Comparison of ENCODE assay signal across 8 mouse cellular contexts in genomic region chr17:3314625-3315020, GRCm38 (mm10). TPM values are rescaled to one million over a fixed set of nuclear protein-coding genes. Genes with fewer than 3 reads are reported as not detected.
A peak's percentile ranks its signal among the peaks of the same experiment; 100 is the strongest.
DNase-seq lines count a peak whose midpoint lies in the region; ATAC-seq and TF ChIP-seq lines count a peak whose summit lies in the region.

No protein-coding gene starts in this region.

- intact Hi-C loops in left cerebral cortex, adult 2 months (cut with DNase I) = no loop called here
- intact Hi-C loops in left cerebral cortex, postnatal 25 days (cut with DNase I) = no loop called here

- peak overlapping the region; percentile 62 for H3K4me2 ChIP-seq in neural tube, embryonic 13.5 days

- peaks cover 6% of the 10 kb centered on the region for H3K27me3 ChIP-seq in limb, embryonic 10.5 days (ENCODE audit: low read depth, poor library complexity, severe bottlenecking)
- peaks cover 4% of the 10 kb centered on the region for H3K27me3 ChIP-seq in neural tube, embryonic 13.5 days

- H3K27ac ChIP-seq in left cerebral cortex, adult 2 months = no peak overlapping the region
- peak overlapping the region; percentile 53 for H3K27ac ChIP-seq in embryonic fibroblast, embryonic 13.5 days (ENCODE audit: insufficient read depth, low read length)
- H3K27ac ChIP-seq in limb, embryonic 10.5 days = peak overlapping the region; percentile 85
- 0 out of 2 replicates have a peak overlapping the region, but pooled peaks have one; percentile 46 for H3K27ac ChIP-seq in neural tube, embryonic 13.5 days (replicated peaks)

- no peaks in the 10 kb centered on the region for H3K9me3 ChIP-seq in limb, embryonic 10.5 days (replicated peaks)
- no peaks in the 10 kb centered on the region for H3K9me3 ChIP-seq in neural tube, embryonic 13.5 days

- no peaks in the 10 kb centered on the region for H3K36me3 ChIP-seq in limb, embryonic 10.5 days
- no peaks in the 10 kb centered on the region for H3K36me3 ChIP-seq in neural tube, embryonic 13.5 days

- TF ChIP-seq CTCF in left cerebral cortex, adult 2 months (IDR thresholded peaks at IDR 0.05) = no peak
- no peak for TF ChIP-seq CTCF in embryonic fibroblast, embryonic 13.5 days (IDR thresholded peaks at IDR 0.05; ENCODE audit: borderline replicate concordance, insufficient read depth, low read length)

- no peak for DNase-seq in left cerebral cortex, adult 2 months (ENCODE audit: extremely low spot score in 1 of 2, low spot score in 2 of 2)
- DNase-seq in left cerebral cortex, postnatal 25 days (ENCODE audit: low spot score in 2 of 2) = no peak
- no peak for DNase-seq in limb, embryonic 10.5 days (ENCODE audit: low spot score)
- DNase-seq in left cerebral cortex, adult 9 months (ENCODE audit: low spot score in 2 of 2) = no peak
- no peak for DNase-seq in frontal cortex, postnatal 25 days (ENCODE audit: low spot score in 2 of 2)
- DNase-seq in cerebellum, postnatal 36 days = no peak

- peak overlapping the region; percentile 48 for H3K4me3 ChIP-seq in left cerebral cortex, adult 2 months
- peak overlapping the region; percentile 40 for H3K4me3 ChIP-seq in embryonic fibroblast, embryonic 13.5 days (ENCODE audit: insufficient read depth, low read length)
- peak overlapping the region; percentile 52 for H3K4me3 ChIP-seq in limb, embryonic 10.5 days
- H3K4me3 ChIP-seq in neural tube, embryonic 13.5 days = peak overlapping the region; percentile 41

- WGBS in limb, embryonic 10.5 days = 44% methylated on average over 3 of the region's 3 CpGs
- WGBS in neural tube, embryonic 13.5 days = 37% methylated on average over 3 of the region's 3 CpGs

- TF ChIP-seq POLR2A in embryonic fibroblast, embryonic 13.5 days (IDR thresholded peaks at IDR 0.05; ENCODE audit: low read depth, low read length) = no peak

- ATAC-seq in neural tube, embryonic 13.5 days (ENCODE audit: low read depth) = no peak

- peak overlapping the region; percentile 62 for H3K9ac ChIP-seq in neural tube, embryonic 13.5 days

- peaks cover 4% of the 10 kb centered on the region; the same call in 1 of the 2 replicates for H3K4me1 ChIP-seq in embryonic fibroblast, embryonic 13.5 days (ENCODE audit: control insufficient read depth, insufficient read depth, low read length)
- peaks cover 5% of the 10 kb centered on the region; the same call in 1 of the 2 replicates for H3K4me1 ChIP-seq in limb, embryonic 10.5 days
- peaks cover 10% of the 10 kb centered on the region for H3K4me1 ChIP-seq in neural tube, embryonic 13.5 days (replicated peaks)

RNA-seq across cellular contexts. Expression of gene Tiam2, which starts 11.8 kb away (rescaled TPM):
- 10 to 100 TPM; 80.1 to 82.9 TPM for total RNA-seq in left cerebral cortex, adult 2 months (2021)
- 10 to 100 TPM; 83.6 to 93.5 TPM for total RNA-seq in left cerebral cortex, postnatal 25 days (2021)
- 16.7 and 22.1 TPM in 2 replicates for polyA plus RNA-seq in embryonic fibroblast, embryonic 13.5 days (2011; ENCODE audit: insufficient read length, low read depth, missing spikeins)
- 4.2 and 6.3 TPM in 2 replicates for polyA plus RNA-seq in limb, embryonic 10.5 days (2016; fragmentation: Nextera tagmentation; extraction: Ambion mirVana)
- 7.9 and 9.2 TPM in 2 replicates for polyA plus RNA-seq in neural tube, embryonic 13.5 days (2015; fragmentation: Nextera tagmentation; extraction: Ambion mirVana)
